Mouse (Mus musculus) ES-Bruce4 (cell line): ENCODE data around the gene Adcy4.

Source experiments
- CTCF ChIP-seq: IDR thresholded peaks from one replicate; pipeline ENCODE4 v1.8.1; 2011; ENCODE audit warnings: low read depth, low read length
- EP300 ChIP-seq: IDR thresholded peaks from 2 replicates; pipeline ENCODE4 v1.6.1; 2011; ENCODE audit warnings: low read depth, low read length; ENCODE audit not compliant: insufficient read depth

- TF ChIP-seq CTCF (peak; percentile 91), EP300 (peak; percentile 78)
Observed at GRCm38 (mm10) chr14:55721700-55722437, 62.0 kb downstream of the Adcy4 start, which contains the start of gene Rabggta.
